Mouse (Mus musculus): ENCODE results near the gene Cox8b.

Cox8b gene

DNA sequence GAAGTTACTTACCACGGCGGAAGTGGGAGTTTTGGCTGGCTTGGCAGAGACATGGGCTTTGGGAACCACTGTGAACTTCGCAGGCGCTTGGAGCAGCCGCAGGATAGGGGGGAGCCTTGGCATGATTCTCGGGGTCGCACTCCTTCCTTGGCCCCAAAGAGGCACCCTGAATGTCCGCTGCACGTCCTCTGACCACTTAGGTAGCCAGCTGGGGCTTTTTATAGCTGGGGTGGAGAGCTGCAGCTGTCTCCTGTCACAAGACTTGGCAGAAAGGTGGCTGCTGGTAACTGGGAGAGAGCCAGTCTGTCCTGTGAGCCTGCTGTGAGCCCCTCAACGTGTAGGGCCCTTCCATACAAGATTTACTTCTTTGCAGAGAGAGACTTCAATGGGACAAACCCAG, at the start of gene Cox8b:
Cox8b (minus strand) TSS at position 227 of the 400 bp plus-strand sequence.
- DNase-seq: no peak

DNA sequence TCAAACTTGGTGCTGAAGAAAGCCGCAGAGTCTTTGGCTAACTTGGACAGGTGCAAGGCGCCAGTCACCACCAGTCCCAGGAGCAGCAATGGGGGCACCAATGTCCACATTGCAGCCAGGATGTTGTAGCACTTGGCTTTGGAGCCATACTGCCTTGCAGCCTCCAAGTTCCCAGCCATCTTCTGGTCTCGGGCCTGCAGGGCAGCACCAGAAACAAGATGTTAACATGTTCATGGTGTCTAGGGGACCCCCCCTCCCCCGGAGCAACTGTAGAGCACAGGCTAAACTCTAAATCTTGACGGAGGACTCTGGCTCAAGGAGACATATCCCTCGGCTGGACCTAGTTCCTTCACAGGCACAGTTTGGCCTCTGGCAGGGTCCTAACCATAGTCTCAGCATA, 49.0 kb upstream of the Cox8b start:
- no peak for DNase-seq

DNA sequence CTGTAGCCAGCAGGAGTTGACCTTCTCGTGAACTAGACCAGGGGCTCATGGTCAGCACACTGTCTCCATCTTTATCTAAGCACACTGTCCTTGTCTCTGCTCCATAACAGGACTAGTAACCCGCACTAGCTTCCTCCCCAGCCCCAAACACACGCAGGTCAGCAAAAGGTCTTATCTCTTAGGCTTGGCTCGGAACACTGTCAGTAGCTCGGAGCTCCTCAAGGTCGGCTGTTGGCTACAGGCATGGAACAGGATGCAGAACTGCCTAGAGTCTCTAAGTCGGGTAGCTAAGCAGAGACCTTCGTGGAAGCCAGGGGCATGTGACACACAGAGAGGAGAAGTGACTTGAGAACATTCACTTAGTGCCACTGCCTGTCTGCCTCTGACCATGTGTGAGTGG, 47.9 kb upstream of the Cox8b start:
- DNase-seq: no peak

DNA sequence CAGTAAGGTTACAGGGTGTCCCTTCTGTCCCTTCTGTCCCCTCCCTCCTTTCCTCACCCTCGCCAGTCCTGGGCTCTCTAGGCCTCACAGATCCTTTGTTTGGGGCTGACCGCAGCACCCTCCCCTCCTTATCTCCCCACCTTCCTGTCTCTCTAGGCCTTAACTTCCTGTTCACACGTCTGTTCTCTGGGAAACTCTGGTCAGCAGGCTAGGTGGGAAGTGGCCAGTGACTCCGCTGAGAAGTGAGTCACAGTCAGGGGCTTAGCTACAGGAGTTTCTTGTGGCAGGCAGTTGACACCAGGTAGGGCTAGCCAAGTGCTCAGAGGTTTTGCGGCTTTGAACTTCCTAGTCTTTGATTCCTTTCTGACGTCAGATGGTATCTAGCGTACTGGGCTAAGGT, 46.7 kb upstream of the Cox8b start:
- no peak for DNase-seq

DNA sequence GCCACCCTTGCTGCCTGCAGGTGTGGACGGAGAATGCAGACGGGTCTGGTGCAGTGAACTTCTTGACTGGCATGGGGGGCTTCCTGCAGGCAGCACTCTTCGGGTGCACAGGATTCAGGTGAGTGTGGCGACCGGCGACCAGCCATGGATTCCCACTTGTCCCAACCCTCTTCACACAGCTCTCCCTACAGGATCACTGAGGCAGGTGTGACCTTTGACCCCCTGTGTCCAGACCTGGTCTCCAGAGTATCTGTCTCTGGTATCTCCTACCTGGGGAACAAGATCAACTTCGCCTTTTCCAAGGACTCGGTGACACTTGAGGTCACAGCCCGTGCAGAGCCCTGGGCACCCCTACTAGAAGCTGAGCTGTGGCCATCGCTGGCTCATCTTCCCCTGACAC, 46.1 kb upstream of the Cox8b start:
- no peak for DNase-seq

DNA sequence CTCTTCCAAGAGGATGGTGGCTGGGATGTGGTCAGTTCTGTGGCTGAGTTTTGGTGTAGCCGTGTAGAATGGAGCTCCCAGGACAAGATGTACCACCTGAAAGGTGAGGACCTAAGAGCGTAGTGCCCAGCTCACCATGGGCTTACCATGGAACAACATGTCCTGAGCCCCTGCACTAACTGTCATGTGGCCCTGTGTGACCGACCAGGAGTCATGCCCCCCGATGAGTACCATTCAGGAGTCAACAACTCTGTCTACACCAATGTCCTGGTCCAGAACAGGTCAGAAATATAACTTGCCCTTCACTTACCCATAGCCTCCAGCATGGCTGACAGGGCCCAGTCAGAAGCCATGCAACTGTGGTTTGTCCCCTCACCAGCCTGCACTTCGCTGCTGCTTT, 45.0 kb upstream of the Cox8b start:
- DNase-seq: no peak

DNA sequence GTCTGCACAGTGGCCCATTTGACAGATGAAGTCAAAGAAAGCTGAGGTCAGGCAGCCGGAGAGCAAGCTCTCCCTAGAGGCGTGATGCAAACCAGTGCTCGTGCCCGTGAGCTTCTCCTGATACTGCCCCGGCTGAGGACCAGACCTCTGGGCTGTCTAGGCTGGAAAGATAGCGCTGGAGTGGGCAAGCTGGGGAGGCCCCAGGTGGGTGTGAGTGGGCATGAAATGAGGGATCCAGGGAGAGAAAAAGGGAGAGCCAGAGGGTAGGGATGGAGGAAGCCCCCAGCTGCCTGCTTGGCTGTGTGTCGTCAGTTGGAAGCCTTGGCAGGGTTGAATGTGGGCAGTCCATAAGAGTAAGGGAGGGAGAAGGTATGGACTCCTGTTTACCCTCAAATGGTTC, 44.0 kb upstream of the Cox8b start:
- no peak for DNase-seq

DNA sequence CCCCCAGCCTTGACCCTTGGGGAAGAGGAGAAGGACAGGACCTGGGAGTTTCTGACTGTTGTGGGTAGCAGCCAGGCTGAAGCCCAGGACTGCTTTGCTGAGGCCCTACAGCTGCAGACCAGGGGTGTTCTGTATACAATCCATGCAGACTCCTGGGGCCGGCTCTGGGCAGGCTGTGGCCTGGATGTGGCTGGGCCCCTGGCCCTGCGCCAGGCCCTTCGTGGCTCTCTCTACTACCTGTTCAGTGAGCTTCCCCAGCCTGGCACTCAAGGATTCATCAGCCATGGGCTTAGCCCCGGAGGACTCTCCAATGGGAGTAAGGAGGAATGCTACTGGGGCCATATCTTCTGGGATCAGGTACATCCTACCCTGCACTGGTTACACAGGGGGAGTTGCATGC, 43.1 kb upstream of the Cox8b start:
- peak in 1 of 2 experiments; percentile 13 for DNase-seq

DNA sequence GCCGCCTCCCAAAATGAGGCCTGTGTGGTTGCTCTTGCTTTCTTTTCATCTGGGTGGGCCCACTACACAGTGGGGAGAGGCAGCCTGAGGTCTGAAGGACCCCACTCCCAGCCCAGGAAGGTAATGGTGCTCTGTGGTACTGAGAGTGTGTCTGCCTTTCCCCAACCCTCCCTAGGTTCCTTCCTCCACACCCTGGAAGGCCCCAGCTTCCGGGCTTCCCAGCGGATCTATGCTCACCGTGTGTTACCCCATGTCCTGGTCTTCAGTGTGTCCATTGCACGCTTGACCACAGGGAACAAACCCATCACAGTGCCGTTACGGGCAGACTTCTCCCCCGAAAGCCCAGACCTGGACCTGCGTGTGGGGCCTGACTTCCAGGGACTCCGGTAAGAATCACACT, 42.6 kb upstream of the Cox8b start:
- DNase-seq: peak in 1 of 2 experiments; percentile 6

DNA sequence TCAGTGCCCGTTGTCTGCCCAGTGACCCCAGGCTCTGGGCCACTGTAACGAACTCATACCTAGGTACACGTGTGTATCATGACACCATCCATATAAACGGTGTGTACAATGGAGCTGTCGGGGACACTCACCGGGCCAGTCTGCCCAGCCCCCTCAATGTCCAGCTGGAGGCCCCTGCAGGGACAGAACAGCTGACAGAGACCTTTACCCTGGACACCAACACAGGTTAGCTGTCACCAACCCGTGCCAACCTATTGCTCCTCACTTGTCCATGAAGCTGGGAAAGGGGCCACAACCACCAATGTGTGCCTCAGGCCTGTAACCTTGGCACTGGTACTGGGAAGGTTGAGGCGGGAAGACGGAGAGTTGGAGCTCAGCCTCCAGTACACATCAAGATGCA, 42.1 kb upstream of the Cox8b start:
- DNase-seq: no peak

DNA sequence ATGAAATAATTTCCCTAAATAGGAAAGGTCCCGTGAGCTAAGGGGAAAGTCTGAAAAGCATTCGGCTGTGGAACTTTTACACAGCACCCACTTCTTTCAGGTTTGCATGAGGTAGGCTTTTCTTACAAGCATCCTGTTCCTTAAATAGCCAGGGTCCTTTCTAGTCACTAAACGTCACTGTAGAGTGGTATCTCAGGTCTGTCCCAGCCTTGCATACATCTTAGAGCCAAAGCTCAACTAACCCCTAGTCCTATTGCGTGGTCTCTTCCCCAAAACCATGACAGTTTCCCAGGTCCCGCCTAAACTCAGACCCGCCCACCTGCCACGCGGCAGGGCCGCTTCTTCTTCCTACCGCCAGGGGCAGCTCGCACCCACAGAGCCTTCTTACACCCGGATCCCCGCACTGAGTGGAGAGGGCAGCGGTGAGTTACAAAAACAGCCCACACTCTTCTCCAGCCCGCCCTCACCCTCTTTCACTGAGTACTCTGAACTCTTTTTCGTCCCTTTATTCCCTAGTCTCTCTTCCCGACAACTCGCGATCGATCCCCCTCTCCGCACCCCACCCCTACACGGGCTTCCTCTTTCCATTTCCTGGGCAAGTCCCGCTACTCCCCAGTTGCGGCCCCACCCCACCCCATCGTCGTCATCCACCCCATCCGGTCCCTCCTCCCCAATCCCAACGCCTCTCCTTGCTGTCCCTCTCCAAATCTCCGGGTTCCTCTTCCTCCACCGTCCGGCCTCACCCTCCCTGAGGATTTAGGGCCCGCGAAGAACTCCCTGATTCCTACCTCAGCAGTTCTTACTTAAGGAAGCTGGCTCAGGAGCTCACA, 41.2 kb upstream of the Cox8b start, which contains the start of gene Pgghg:
Pgghg (plus strand) TSS at position 170 of the 830 bp plus-strand sequence.
- DNase-seq: peak; percentile 89 to 93

DNA sequence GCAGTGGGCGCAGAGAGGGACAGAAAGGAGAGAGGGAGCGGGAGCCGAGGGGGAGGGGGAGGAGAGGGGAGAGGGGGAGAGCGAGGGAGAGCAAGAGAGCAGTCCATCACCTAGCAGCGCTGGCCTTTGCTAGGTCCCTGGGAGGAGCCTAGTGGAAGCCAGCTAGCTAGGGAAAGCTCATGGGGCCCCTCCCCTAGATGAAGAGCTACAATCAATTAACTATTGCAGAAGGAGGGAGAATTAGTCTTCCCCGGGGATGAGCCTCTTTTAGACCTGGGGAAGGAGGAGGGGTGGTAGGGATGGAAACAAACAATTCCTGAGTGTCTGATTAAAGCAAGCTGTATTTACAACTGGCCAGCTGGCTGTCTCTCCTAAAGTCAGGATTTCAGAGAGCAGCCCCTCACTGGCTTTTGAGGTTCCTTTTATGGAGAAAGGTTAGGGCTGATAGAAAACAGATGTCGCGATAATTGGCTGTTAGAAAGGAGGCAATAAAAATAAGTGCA, 39.5 kb upstream of the Cox8b start:
- DNase-seq: peak; percentile 53 to 67

DNA sequence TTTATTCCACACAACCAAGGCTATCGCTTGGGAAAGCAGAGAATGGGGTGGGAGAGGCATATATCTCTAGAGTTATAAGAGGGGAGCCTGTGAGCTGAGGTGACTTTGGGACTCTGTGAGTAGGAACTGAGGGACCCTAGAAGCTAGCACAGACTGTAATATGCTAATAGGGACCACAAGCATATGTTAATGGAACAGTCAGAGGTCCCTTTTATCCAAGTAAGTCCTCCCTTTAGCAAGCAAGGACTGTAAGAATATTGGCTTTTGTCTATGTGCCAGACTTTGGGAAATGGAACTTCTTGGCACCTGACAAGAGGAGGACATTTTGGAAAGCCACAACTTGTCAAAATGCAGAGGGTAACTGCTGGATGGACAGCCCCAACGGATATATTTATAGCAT, 38.6 kb upstream of the Cox8b start:
- DNase-seq: no peak

DNA sequence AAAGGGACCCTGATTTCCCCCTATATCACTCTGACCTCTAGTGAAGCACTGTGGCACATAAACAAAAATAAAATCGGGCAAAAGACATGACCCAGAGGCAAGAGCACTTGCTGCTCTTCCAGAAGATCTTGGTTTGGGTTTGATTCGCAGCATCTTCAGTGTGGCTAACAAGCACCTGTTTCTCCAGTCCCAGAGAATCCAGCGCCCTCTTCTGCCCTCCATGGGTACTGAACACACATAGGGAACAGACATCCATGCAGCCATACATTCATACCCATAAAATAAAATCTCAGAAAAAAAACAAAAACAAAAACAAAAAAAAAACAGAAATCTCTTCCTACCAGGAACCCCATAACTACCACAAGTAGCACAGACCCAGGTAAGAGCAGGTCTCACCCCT, 38.2 kb upstream of the Cox8b start:
- DNase-seq: peak in 1 of 2 experiments; percentile 40

DNA sequence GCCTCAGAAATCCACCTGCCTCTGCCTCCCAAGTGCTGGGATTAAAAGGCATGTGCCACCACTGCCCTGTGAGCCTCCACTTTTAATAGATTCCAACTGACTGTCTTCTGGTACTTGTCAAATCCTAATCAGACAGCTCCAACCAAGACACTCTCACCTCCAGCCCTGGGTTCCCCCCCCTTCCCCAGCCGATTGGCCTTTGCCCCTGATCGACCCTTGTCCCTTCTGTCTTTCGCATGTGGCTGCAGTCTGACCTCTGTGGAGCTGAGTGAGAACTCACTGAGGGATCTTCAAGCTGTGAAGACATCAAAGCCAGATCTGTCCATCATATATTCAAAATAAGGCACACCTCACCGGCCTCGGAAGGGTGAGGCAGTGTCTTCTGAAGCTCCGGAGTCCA, 26.9 kb upstream of the Cox8b start:
- no peak for DNase-seq

DNA sequence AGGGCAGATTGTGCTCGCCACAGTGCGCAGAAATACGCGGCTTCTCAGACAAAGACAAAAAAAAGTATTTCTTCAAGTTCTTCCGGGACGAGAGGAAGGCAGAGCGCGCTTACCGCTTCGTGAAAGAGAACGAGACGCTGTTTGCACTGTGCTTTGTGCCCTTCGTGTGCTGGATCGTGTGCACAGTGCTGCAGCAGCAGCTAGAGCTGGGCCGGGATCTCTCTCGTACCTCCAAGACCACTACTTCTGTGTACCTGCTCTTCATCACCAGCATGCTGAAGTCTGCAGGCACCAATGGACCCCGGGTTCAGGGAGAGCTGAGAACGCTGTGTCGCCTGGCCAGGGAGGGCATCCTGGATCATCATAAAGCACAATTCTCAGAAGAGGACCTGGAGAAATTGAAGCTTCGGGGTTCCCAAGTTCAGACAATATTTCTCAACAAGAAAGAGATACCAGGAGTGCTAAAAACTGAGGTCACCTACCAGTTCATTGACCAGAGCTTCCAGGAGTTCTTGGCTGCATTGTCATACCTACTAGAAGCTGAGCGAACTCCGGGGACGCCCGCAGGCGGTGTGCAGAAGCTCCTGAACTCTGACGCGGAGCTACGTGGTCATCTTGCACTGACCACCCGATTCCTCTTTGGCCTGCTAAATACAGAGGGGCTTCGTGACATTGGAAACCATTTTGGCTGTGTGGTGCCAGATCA, 23.0 kb upstream of the Cox8b start:
- no peak for DNase-seq

DNA sequence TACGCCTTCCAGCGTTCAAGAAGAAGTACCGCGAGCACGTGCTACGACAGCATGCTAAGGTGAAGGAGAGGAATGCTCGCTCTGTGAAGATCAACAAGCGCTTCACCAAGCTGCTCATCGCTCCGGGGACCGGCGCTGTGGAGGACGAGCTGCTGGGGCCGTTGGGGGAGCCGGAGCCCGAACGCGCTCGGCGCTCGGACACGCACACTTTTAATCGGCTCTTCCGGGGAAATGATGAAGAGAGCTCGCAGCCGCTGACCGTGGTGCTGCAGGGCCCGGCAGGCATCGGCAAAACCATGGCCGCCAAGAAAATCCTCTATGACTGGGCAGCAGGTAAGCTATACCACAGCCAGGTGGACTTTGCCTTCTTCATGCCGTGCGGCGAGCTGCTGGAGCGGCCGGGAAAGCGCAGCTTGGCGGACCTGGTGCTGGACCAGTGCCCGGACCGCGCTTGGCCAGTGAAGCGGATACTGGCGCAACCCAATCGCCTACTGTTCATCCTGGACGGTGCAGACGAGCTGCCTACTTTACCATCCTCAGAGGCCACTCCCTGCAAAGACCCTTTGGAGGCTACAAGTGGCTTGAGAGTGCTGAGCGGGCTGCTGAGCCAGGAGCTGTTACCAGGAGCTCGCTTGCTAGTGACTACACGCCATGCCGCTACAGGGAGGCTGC, 22.3 kb upstream of the Cox8b start:
- DNase-seq: peak; percentile 76 to 86

DNA sequence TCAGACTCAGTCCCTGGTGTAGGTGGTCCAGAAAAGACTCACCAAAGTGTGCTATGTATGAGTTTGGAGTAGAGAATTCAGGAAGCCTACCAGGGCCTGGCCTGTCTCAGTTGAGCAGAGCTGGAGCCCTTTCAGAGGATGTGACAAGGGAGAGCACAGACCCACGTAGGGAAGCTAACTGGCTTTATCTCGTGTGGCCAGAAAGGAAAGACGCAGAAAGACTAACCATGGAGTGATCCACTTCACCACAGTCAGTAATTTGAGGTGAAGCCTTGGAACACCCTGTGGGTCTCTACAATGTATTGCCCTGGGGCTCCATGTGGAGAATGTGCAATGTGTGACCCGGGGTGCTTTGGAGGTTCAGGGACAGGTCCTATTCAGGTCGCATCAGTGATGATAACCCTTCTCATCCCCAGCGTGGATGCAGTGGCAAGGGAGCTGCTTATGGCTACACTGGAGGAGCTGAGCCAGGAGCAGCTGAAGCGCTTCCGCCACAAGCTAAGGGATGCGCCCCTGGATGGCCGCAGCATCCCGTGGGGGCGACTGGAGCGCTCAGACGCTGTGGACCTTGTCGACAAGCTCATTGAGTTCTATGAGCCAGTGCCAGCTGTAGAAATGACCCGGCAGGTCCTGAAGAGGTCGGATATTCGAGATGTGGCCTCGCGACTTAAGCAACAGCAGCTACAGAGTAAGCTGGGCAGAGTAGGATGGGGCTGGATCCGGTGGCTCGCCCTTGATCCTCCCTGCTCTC, 21.2 kb upstream of the Cox8b start:
- peak in 1 of 2 experiments; percentile 33 for DNase-seq

DNA sequence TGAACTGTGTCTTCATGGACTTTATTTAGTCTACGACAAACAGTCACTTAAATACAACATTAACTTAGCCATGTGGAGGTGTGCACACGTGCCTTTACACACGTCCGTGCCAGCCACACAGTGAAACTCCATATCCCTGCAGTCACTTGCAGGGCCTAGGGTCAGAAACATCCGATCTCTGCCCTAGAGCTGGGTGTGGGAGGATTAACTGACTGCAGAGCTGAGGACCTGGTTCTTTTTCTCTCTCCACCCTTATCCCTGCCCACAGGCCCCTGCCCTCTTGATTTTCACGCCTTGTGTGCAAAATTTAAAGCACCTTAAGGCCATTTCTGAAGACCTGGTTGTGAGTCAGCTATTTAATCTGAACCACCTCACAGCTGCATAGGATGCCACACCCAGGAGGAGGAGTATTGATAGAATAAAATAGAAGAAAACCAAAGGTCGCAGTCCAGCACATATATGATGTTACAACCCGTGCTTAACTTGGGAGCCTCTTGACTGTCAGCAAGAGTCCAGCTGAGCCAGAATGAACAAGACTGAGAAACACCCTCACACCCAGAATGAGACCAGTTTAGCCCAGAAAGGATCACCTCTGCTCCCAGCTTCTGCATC, 20.3 kb upstream of the Cox8b start, which contains the start of gene Nlrp6:
Nlrp6 (plus strand) TSS at position 485 of the 612 bp plus-strand sequence.
- DNase-seq: no peak

DNA sequence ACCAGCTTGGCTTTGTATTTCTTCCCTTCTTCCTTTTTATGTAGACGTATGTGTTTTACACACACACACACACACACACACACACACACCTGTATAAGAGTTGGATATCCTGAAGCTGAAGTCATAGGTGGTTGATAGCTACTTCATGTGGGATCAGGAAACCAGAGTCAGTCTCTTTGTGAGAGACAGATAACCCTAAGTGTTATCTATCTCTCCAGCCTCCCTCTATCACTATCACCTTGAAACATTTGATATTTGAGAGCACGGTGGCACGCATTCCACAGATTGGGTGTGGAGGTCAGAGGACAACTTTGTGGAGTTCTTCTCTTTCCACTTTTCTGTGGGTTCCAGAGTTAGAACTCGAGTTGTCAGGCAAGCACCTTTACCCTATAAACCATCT, 19.7 kb upstream of the Cox8b start:
- DNase-seq: no peak

DNA sequence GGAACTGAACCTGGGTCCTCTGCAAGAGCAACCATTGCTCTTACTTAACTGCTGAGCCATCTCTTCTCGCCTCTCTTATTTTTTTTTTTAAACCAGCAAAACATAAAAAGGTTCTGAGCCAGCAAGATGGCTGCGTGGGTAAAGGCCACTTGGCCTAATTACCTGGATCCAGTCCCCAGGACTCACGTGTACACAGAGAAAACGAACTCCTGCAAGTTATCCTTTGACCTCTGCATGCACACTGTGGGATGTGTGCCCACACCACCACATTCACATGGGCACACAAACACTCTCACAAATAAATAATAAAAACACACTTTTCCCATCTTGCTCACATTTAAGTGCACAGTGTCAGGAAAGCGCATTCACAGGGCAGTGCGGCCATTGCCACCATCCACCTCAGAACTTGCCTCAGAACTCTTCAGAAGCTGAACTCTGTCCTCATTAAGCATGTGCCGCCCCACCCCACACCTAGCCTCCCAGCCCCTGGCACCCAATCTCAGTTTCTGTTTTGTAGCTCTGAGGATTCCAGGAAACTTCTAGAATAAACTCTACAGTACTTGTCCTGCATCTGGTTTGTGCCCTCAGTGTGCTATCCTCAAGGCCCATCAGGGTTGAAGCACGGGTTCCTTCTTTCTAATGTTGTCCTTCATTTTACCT, 13.9 kb upstream of the Cox8b start:
- no peak for DNase-seq
